Mouse (Mus musculus): ENCODE data around the gene Klf8. TPM values are rescaled to one million over a fixed set of nuclear protein-coding genes. Genes with fewer than 3 reads are reported as not detected.

Klf8 gene
- polyA plus RNA-seq, 1 experiment from 2014 or later, result 4.5 TPM

DNA sequence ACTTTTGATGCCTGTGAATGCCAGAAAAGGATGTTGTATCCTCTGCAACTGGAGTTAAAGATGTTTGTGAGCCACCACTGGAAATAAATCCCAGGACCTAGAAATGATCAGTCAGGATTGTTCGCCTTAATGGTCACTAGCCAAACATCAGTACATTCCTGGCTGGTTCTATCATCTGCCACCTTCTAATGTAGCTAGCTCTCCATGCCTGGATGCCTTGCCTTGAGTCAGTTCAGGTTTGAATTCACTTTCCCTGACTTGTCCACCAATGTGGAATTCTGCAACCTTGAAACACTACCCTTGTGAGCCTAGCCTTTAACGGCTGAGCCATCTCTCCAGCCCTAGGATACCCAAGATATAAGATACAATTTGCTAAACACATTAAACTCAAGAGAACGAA, 202.8 kb downstream of the Klf8 start:
- WGBS, result 85% methylated on average over 3 of the region's 3 CpGs

More for the DNA sequence above, 202.8 kb downstream of the Klf8 start:
- Histone ChIP-seq H3K9me3 (replicated peaks) (no peaks in the 10 kb centered on the region), H3K4me1 (no peaks in the 10 kb centered on the region), H3K4me3 (replicated peaks) (no peak overlapping the region), H3K4me2 (no peak overlapping the region), H3K9ac (replicated peaks) (no peak overlapping the region), H3K27ac (replicated peaks) (no peak overlapping the region), H3K27me3 (replicated peaks) (no peaks in the 10 kb centered on the region), H3K36me3 (no peaks in the 10 kb centered on the region)
- ATAC-seq (ENCODE audit: low FRiP score), result no peak

Other genes starting within 250 kb of the Klf8 start
- gene Usp51, start 231.0 kb upstream of the Klf8 start, polyA plus RNA-seq (2015; fragmentation: Nextera tagmentation; extraction: Ambion mirVana), result 2.2 and 2.9 TPM in 2 replicates
- 103 and 129 TPM in 2 replicates for gene Mageh1, start 199.9 kb upstream of the Klf8 start, polyA plus RNA-seq (2015; fragmentation: Nextera tagmentation; extraction: Ambion mirVana)
- 0.50 and 0.86 TPM in 2 replicates for gene Foxr2, start 118.7 kb upstream of the Klf8 start, polyA plus RNA-seq (2015; fragmentation: Nextera tagmentation; extraction: Ambion mirVana)
- 8.7 and 8.8 TPM in 2 replicates for gene Rragb, start 97.5 kb upstream of the Klf8 start, polyA plus RNA-seq (2015; fragmentation: Nextera tagmentation; extraction: Ambion mirVana)

All from neural tube, embryonic 15.5 days (tissue).